Mouse (Mus musculus) inflammation-experienced regulatory T-cells (primary cell): Measurements from ENCODE around the gene Krt83. TPM values are rescaled to one million over a fixed set of nuclear protein-coding genes. Genes with fewer than 3 reads are reported as not detected.

Source experiments
- polyA plus RNA-seq, 2 experiments: library from polyadenylated mRNA; unstranded; fragments of 100-300 nt; shearing (Covaris generic); gene quantifications; one replicate each; pipeline ENCODE4 v1.2.1; 2017

Krt83 gene
- 1 to 10 TPM; 1.4 to 3.3 TPM for polyA plus RNA-seq

DNA sequence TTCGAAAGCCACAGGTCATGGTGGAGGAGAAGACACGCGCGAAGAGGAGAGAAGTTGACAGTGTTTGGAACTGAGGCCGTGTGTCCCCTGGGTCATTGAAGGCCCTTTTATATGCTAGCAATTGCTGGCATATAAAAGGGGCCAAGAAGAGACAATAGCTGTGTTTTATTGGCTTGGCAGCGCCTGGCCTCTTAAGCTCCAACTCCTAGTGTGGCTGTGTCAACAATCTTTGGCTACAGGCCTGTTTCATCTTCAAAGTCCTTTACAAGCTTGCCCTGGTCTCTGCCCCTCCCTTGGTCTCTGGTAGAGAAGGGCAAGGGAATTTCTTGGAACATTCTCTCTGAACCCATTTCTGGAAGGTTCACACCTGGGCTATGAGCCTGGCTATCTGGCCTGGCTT, at the start of gene Krt83:
Gene Krt83, minus strand, starts transcription at position 82 of the 400 bp plus-strand sequence.

DNA sequence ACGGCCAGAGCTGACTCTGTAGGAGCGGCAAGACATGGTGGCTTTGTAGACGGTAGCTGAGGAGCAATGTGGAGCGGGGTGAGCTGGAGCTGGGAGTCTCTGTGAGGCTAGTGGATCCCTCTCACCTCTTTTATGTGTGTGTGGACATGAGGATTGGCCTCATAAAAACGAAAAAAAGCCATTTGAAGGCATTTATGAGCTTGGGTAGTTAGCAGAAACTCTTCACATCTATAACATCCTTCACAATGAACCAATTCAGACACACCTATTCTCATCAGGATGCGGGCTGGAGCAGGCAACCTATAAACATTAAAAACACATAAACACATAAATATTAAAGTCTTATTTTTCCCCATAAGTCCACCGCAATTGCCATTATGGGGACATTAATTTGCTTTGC, 41.4 kb upstream of the Krt83 start, which contains the start of gene Krt84:
Gene Krt84, minus strand, starts transcription at position 101 of the 400 bp plus-strand sequence.

DNA sequence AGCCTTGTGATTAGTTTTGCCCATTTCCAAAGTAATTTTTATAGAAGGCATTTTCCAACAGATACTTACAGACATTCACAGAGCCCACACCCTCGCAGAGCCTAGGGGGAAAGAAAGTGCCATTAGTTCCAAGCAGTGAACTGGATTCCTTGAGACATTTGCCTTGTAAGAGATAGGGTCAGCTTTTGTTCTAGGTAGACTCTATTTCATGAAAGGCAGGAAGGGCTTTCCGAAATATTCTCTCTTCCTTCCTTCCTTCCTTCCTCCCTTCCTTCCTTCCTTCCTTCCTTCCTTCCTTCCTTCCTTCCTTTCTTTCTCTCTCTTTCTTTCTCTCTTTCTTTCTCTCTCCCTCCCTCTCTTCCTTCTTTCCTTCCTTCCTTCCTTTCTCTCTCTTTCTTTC, 25.8 kb upstream of the Krt83 start, which contains the start of gene Gm49425:
Gene Gm49425, minus strand, starts transcription at position 101 of the 400 bp plus-strand sequence.

DNA sequence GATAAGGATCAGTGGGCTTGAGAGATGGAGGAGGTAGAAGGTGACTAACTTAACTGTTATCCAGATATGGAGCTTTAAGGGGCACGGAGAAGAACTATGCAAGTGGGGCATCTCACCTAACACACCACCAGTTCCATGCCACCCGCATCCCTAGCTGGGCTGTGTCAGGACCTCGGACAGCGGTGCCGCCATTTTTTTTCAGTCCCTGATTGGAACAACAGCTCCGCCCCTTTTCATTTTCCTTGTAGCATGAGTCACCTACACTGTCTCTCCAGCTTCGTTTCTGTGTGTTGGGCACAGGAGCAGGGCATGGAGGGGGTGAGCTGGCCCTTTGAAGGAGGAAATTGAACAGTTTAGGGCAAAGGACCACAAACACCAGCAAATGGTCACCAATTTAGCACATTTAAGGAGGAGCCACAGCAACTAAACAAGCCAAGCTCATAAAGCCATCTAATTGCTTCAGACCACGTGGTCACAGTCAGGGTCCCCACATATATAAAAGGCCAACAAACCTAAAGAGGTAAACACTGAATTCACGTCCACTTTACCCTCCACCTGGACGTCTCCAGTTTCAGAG, 18.3 kb downstream of the Krt83 start, which contains the start of gene Krt86:
Gene Krt86, plus strand, starts transcription at position 527 of the 577 bp plus-strand sequence.

DNA sequence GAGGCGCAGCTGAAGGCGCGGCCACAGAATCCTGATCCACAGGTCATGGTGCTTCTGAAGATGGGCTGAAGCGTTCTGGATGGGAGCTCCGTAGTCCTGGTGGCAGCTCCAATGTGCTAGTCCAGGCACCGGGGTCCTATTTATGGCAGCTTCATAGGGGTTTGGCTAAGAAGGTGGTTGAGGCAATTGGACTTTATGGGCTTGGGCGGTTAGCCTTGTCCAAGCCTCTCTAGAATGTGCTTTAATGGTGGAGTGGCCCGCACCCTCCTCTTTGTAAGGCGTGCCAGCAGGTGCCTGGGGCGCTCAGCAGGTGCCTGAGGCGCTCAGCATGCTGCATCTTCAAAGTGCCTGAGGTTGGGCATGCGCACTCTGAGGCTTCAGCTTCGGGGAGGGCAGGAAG, 27.7 kb downstream of the Krt83 start, which contains the start of gene Krt81:
Gene Krt81, minus strand, starts transcription at position 101 of the 400 bp plus-strand sequence.

DNA sequence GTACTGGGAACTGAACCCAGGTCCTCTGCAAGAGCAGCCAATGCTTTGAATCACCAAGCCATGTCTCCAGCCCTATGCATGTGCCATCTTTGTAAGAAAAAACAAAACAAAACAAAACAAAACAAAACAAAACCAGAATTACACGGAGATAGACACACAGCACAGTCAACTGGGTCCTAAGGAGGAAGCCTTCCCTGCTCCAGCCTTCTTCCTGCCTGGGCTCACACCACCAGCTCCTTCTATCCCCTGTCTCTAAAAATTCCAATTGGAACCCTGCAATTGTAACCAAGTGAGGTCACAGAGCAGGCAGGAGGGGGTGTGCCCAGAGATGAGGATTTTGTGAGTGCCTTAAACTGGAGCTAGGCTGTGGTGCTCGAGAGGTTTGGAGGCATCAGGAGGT, 43.9 kb downstream of the Krt83 start, which contains the start of gene Krt88:
Gene Krt88, plus strand, starts transcription at position 301 of the 400 bp plus-strand sequence.

DNA sequence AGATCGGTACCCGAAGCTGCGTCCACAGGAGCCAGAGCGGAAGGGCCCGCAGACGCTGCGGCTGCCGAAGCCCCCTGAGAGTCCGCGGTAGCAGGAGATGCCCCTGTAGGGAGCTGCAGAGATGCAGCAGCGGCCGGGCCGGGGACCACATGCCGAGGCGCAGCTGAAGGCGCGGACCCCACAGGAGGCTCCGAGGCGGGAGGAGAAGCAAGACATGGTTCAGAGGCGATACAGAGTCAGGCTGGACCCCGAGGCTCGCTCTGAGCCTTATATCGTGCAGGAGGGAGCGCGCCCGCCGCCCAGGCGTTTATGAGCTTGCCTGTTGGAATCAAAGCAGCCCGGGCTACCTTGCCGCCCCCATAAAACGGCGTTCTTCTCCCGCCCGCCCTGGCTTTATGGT, 52.8 kb downstream of the Krt83 start, which contains the start of gene Krt87:
Gene Krt87, minus strand, starts transcription at position 250 of the 400 bp plus-strand sequence.

Other genes with a start within 250 kb of the Krt83 start
- gene Nr4a1, start 237.2 kb downstream of the Krt83 start, polyA plus RNA-seq: 100 to 1,000 TPM in 1 of 2 experiments, 10 to 100 TPM in 1; 34.6 to 106 TPM
- gene Atg101, start 207.2 kb downstream of the Krt83 start, polyA plus RNA-seq: 10 to 100 TPM; 58.8 to 63.1 TPM
- under 1 TPM in 1 of 2 experiments, not detected in 1; 0.55 TPM for gene 6030408B16Rik, start 198.3 kb downstream of the Krt83 start, polyA plus RNA-seq
- 1 to 10 TPM in 1 of 2 experiments, not detected in 1; 4.4 TPM for gene Krt80, start 121.3 kb downstream of the Krt83 start, polyA plus RNA-seq
- gene Krt7, start 80.5 kb downstream of the Krt83 start, polyA plus RNA-seq: under 1 TPM; 0.11 to 0.12 TPM
- gene Krt87, start 52.7 kb downstream of the Krt83 start, polyA plus RNA-seq: under 1 TPM in 1 of 2 experiments, not detected in 1; 0.23 TPM
- gene Krt88, start 43.8 kb downstream of the Krt83 start, polyA plus RNA-seq: not detected
- not detected for gene Krt81, start 27.8 kb downstream of the Krt83 start, polyA plus RNA-seq
- gene Krt86, start 18.0 kb downstream of the Krt83 start, polyA plus RNA-seq: under 1 TPM in 1 of 2 experiments, not detected in 1; 0.11 TPM
- not detected for gene Gm49425, start 25.7 kb upstream of the Krt83 start, polyA plus RNA-seq
- gene Krt84, start 41.3 kb upstream of the Krt83 start, polyA plus RNA-seq: 1 to 10 TPM in 1 of 2 experiments, under 1 TPM in 1; 0.10 to 1.6 TPM
- gene Krt82, start 59.2 kb upstream of the Krt83 start, polyA plus RNA-seq: not detected
- under 1 TPM in 1 of 2 experiments, not detected in 1; 0.15 TPM for gene Krt90, start 71.4 kb upstream of the Krt83 start, polyA plus RNA-seq
- 1 to 10 TPM in 1 of 2 experiments, under 1 TPM in 1; 0.14 to 1.3 TPM for gene Krt75, start 82.4 kb upstream of the Krt83 start, polyA plus RNA-seq
- gene Gm5414, start 136.7 kb upstream of the Krt83 start, polyA plus RNA-seq: under 1 TPM in 1 of 2 experiments, not detected in 1; 0.10 TPM
- gene Gm5478, start 155.9 kb upstream of the Krt83 start, polyA plus RNA-seq: not detected
- gene Krt6b, start 188.8 kb upstream of the Krt83 start, polyA plus RNA-seq: not detected
- gene Krt6a, start 202.8 kb upstream of the Krt83 start, polyA plus RNA-seq: under 1 TPM in 1 of 2 experiments, not detected in 1; 0.16 TPM
- gene Krt5, start 221.4 kb upstream of the Krt83 start, polyA plus RNA-seq: under 1 TPM in 1 of 2 experiments, not detected in 1; 0.07 TPM